Mouse (Mus musculus) CH12.LX (cell line): ENCODE measurements at regions not wholly inside any gene's neighbourhood (a gene's known extent, or its start where the extent isn't known, plus 50 kb on each side); places are given as distances from the start of the nearest gene placed in this dataset.

Experiments
- DNase-seq: peaks from one replicate; pipeline ENCODE4 v3.0.0-alpha.2; 2013; ENCODE audit errors: extremely low read depth
- H3K27ac ChIP-seq: 2 replicates; pipeline ENCODE4 v1.5.1; 2012; ENCODE audit warnings: low read depth, mild to moderate bottlenecking, control low read depth, moderate library complexity; ENCODE audit not compliant: insufficient read depth
- H3K27me3 ChIP-seq: replicated peaks from 2 replicates; pipeline ENCODE3; 2012; ENCODE audit warnings: inconsistent platforms
- H3K36me3 ChIP-seq, 2 experiments: replicated peaks in 1 of 2; 2 replicates each; pipeline versions ENCODE3 to v1.6.1; 2012; ENCODE audit warnings: inconsistent platforms in 1 of 2, low read length in 1 of 2, mild to moderate bottlenecking in 1 of 2, mixed read lengths in 1 of 2, moderate library complexity in 1 of 2; ENCODE audit not compliant: control insufficient read depth in 1 of 2, insufficient read depth in 1 of 2
- H3K4me1 ChIP-seq, 2 experiments: 2 replicates each; pipeline ENCODE4 v1.6.1; 2012; ENCODE audit warnings: inconsistent platforms in 1 of 2, moderate library complexity in 1 of 2; ENCODE audit not compliant: insufficient read depth in 2 of 2, control insufficient read depth in 1 of 2
- H3K4me2 ChIP-seq: 2 replicates; pipeline ENCODE4 v1.6.1; 2012; ENCODE audit warnings: low read depth, mild to moderate bottlenecking, control low read depth; ENCODE audit not compliant: poor library complexity, insufficient read depth, severe bottlenecking
- H3K4me3 ChIP-seq, 3 experiments: fragments of 150-350 bp in 1 of 3; sonication (generic) in 1 of 3; replicated peaks in 1 of 3; 2 replicates each; pipeline versions ENCODE3 to v1.5.1; 2011 to 2012; ENCODE audit warnings: low read depth in 2 of 3, low read length in 2 of 3, mild to moderate bottlenecking in 2 of 3, moderate library complexity in 2 of 3, control low read depth in 1 of 3, improper control_type of control experiment in 1 of 3, inconsistent platforms in 1 of 3, mixed read lengths in 1 of 3; ENCODE audit not compliant: poor library complexity in 1 of 3
- H3K79me2 ChIP-seq: replicated peaks from 2 replicates; pipeline ENCODE4 v1.6.1; 2012; ENCODE audit warnings: mild to moderate bottlenecking, moderate library complexity; ENCODE audit not compliant: control insufficient read depth, poor library complexity, insufficient read depth, severe bottlenecking; ENCODE audit errors: extremely low read depth
- H3K9ac ChIP-seq: 2 replicates; pipeline ENCODE4 v1.6.1; 2012; ENCODE audit warnings: low read depth, mild to moderate bottlenecking, control low read depth, moderate library complexity; ENCODE audit not compliant: insufficient read depth
- H3K9me3 ChIP-seq: replicated peaks from 2 replicates; pipeline ENCODE3; 2012; ENCODE audit warnings: low read length, inconsistent platforms, mixed read lengths
- CHD1 ChIP-seq: IDR thresholded peaks from 2 replicates; pipeline ENCODE4 v1.6.1; 2012; ENCODE audit warnings: low read depth, low read length, improper control_type of control experiment, inconsistent platforms
- GABPA ChIP-seq: IDR thresholded peaks from 2 replicates; pipeline ENCODE4 v1.6.1; 2012; ENCODE audit warnings: low read depth, low read length, improper control_type of control experiment, inconsistent platforms; ENCODE audit not compliant: insufficient replicate concordance
- IRF4 ChIP-seq: IDR thresholded peaks from 2 replicates; pipeline ENCODE4 v1.6.1; 2014; ENCODE audit warnings: low read depth, mild to moderate bottlenecking, inconsistent platforms, low read length, improper control_type of control experiment
- JUN ChIP-seq: IDR thresholded peaks from 2 replicates; pipeline ENCODE4 v1.6.1; 2011; ENCODE audit warnings: low read depth, mild to moderate bottlenecking, low read length, improper control_type of control experiment, moderate library complexity; ENCODE audit not compliant: insufficient read depth
- JUND ChIP-seq: conservative IDR thresholded peaks from 2 replicates; pipeline ENCODE4 v1.6.1; 2011; ENCODE audit warnings: low read depth, low read length, improper control_type of control experiment
- MAX ChIP-seq: IDR thresholded peaks from 2 replicates; pipeline ENCODE4 v1.6.1; 2011; ENCODE audit warnings: low read length, improper control_type of control experiment
- MAZ ChIP-seq: IDR thresholded peaks from 2 replicates; pipeline ENCODE4 v1.6.1; 2012; ENCODE audit warnings: low read depth, mild to moderate bottlenecking, inconsistent platforms, low read length, improper control_type of control experiment, moderate library complexity
- MEF2A ChIP-seq: IDR thresholded peaks from 2 replicates; pipeline ENCODE4 v1.6.1; 2014; ENCODE audit warnings: low read depth, mild to moderate bottlenecking, inconsistent platforms, low read length, improper control_type of control experiment, borderline replicate concordance
- MXI1 ChIP-seq: IDR thresholded peaks from 2 replicates; pipeline ENCODE4 v1.6.1; 2011; ENCODE audit warnings: mild to moderate bottlenecking, low read depth, low read length, improper control_type of control experiment
- MYC ChIP-seq: IDR thresholded peaks from 2 replicates; pipeline ENCODE4 v1.6.1; 2011; ENCODE audit warnings: low read depth, mild to moderate bottlenecking, improper control_type of control experiment, low read length
- NELFE ChIP-seq: IDR thresholded peaks from 2 replicates; pipeline ENCODE4 v1.6.1; 2011; ENCODE audit warnings: low read depth, low read length, improper control_type of control experiment
- NRF1 ChIP-seq: IDR thresholded peaks from 2 replicates; pipeline ENCODE4 v1.6.1; 2014; ENCODE audit warnings: low read depth, mild to moderate bottlenecking, inconsistent platforms, low read length, improper control_type of control experiment, moderate library complexity
- PAX5 ChIP-seq: IDR thresholded peaks from 2 replicates; pipeline ENCODE4 v1.6.1; 2012; ENCODE audit warnings: low read length, inconsistent platforms, mixed read lengths
- RAD21 ChIP-seq: IDR thresholded peaks from 2 replicates; pipeline ENCODE4 v1.6.1; 2011; ENCODE audit warnings: low read depth, mild to moderate bottlenecking, low read length, improper control_type of control experiment, moderate library complexity
- SMC3 ChIP-seq: IDR thresholded peaks from 2 replicates; pipeline ENCODE4 v1.6.1; 2011; ENCODE audit warnings: low read depth, low read length, improper control_type of control experiment
- TCF12 ChIP-seq: IDR thresholded peaks from 2 replicates; pipeline ENCODE4 v1.6.1; 2014; ENCODE audit warnings: low read depth, mild to moderate bottlenecking, inconsistent platforms, low read length, improper control_type of control experiment
- UBTF ChIP-seq: IDR thresholded peaks from 2 replicates; pipeline ENCODE4 v1.6.1; 2012; ENCODE audit warnings: low read depth, mild to moderate bottlenecking, inconsistent platforms, low read length, improper control_type of control experiment, moderate library complexity
- USF1 ChIP-seq: IDR thresholded peaks from 2 replicates; pipeline ENCODE4 v1.6.1; 2014; ENCODE audit warnings: low read depth, mild to moderate bottlenecking, inconsistent platforms, low read length, improper control_type of control experiment
- ZMIZ1 ChIP-seq: IDR thresholded peaks from 2 replicates; pipeline ENCODE4 v1.6.1; 2012; ENCODE audit warnings: low read depth, mild to moderate bottlenecking, inconsistent platforms, low read length, improper control_type of control experiment
- dilution Hi-C: fragments of 300-500 bp; cut with MboI; formaldehyde crosslinking; loops from 2 replicates; pipeline ENCODE4 v1.14.3; 2020; ENCODE audit warnings: low sequenced_read_pairs; ENCODE audit not compliant: extremely low pct_unique_long_range_greater_than_20kb, extremely low pct_ligation_motif_present
- in situ Hi-C: fragments of 300-500 bp; cut with MboI; formaldehyde crosslinking; loops from 3 replicates; pipeline ENCODE4 v1.14.3; 2019; ENCODE audit warnings: low sequenced_read_pairs, low pct_ligation_motif_present, low pct_unique_long_range_greater_than_20kb, mixed read lengths

GRCm38 (mm10) chr7:136825647-136826046 is 68.8 kb upstream of the Mgmt start:
- Histone ChIP-seq H3K4me3 (no peak overlapping the region), H3K4me1 (peaks cover 8 to 17% of the 10 kb centered on the region in 2 experiments), H3K79me2 (no peaks in the 10 kb centered on the region), H3K27me3 (no peaks in the 10 kb centered on the region), H3K9me3 (no peaks in the 10 kb centered on the region), H3K4me2 (no peak overlapping the region), H3K27ac (no peak overlapping the region), H3K36me3 (no peaks in the 10 kb centered on the region), H3K9ac (no peak overlapping the region)
- in situ Hi-C loops (no loop called here), dilution Hi-C loops (no loop called here)
- DNase-seq = no peak
- TF ChIP-seq MYC (no peak), GABPA (no peak), JUN (no peak), SMC3 (no peak), IRF4 (no peak), TCF12 (no peak), PAX5 (no peak), NELFE (no peak), JUND (no peak), MAX (no peak), CHD1 (no peak), MEF2A (no peak), MXI1 (no peak), RAD21 (no peak), ZMIZ1 (no peak), USF1 (no peak), UBTF (no peak), NRF1 (no peak)

DNA sequence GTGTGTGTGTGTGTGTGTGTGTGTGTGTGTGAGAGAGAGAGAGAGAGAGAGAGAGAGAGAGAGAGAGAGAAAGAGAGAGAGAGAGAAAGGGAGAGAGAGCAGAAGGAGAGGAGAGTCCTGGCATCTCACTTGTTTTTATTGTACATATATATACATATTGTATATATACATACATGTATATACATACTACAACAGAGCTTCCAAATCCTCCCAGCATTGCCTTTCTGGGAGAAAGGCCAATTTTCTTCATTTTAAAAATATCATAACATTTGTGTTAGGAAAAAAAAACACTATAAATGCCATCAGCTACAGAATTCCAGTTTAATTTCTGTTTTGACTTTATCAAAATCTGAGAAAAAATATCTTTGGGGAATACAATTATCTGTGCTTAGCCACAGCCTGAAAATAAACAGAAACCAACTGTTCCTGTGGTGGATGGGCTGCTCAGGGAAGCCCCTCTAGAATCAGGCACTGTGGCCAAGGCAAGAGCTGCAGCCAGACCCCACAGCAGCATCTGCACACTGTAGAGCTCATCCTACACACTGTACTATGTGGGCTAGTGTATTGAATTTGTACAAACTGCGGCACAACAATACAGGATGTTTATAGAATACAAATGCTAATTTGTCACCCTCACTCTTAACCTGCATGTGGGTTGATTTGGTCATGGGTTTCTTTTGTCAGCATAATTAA is 64.6 kb upstream of the Mgmt start:
- H3K4me3 ChIP-seq = no peak overlapping the region
- TF ChIP-seq MAZ = no peak
- no peak for TF ChIP-seq CHD1
- TF ChIP-seq PAX5 = no peak
- TF ChIP-seq MAX = no peak
- TF ChIP-seq, all 38 proteins: peak for 0
- no peak for DNase-seq
- Histone ChIP-seq H3K79me2 (no peaks in the 10 kb centered on the region), H3K4me2 (no peak overlapping the region), H3K27me3 (no peaks in the 10 kb centered on the region), H3K36me3 (no peaks in the 10 kb centered on the region), H3K4me1 (peaks cover 14 to 39% of the 10 kb centered on the region in 2 experiments), H3K9me3 (no peaks in the 10 kb centered on the region), H3K27ac (no peak overlapping the region), H3K9ac (no peak overlapping the region)
- in situ Hi-C loops = no loop called here
- dilution Hi-C loops = no loop called here
